Mouse (Mus musculus) liver, postnatal 0 days (tissue): ENCODE data around the gene Adipor2.

Experiments
- CTCF ChIP-seq: sonication (generic); IDR thresholded peaks from 2 replicates; pipeline ENCODE4 v1.5.1; 2016; ENCODE audit warnings: antibody characterized with exemption, low read depth
- EP300 ChIP-seq: IDR thresholded peaks from 2 replicates; pipeline ENCODE4 v1.6.1; 2016; ENCODE audit warnings: antibody characterized with exemption, low read depth, mild to moderate bottlenecking

DNA sequence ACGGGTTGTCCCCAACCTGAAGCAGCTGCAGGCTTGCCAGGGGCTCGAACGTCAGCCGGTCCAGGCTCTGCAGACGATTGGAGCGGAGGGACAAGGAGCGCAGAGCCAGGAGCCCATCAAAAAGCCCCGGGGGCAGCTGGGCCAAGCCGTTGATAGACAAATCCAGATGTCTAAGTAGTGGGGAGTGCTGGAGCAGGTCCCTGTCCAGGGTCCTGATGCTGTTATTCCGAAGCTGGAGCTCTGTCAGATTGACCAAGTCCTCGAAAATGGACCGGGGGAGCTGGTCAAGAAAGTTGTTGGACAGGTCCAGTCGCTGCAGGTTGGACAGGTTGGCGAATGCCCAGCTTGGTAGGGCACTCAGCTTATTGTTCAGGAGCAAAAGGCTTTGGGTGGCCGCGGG is 97.0 kb downstream of the Adipor2 start:
- no peak for TF ChIP-seq CTCF
- no peak for TF ChIP-seq EP300
